Mouse (Mus musculus) myocyte (in vitro differentiated cells): ENCODE data around the gene Gm3252. TPM values are rescaled to one million over a fixed set of nuclear protein-coding genes. Genes with fewer than 3 reads are reported as not detected.
"Not testable (repeated sequence)": the region's sequence is repeated elsewhere in the genome, so short reads cannot be mapped to it uniquely, and the experiment has no call there.

Experiments used
- H3K27me3 ChIP-seq: one replicate; pipeline ENCODE4 v1.6.1; 2011; ENCODE audit not compliant: control insufficient read depth, insufficient read depth, insufficient read length
- H3K36me3 ChIP-seq: one replicate; pipeline ENCODE4 v1.6.1; 2011; ENCODE audit not compliant: control insufficient read depth, insufficient read depth
- H3K4me2 ChIP-seq: one replicate; pipeline ENCODE4 v1.6.1; 2011; ENCODE audit warnings: low read depth, control low read depth
- H3K4me3 ChIP-seq: one replicate; pipeline ENCODE4 v1.5.1; 2011; ENCODE audit warnings: mild to moderate bottlenecking, control low read depth, moderate library complexity
- H3K79me2 ChIP-seq: one replicate; pipeline ENCODE4 v1.6.1; 2011; ENCODE audit not compliant: control insufficient read depth, insufficient read depth
- H3ac ChIP-seq: one replicate; pipeline ENCODE4 v1.6.1; 2011; ENCODE audit not compliant: control insufficient read depth, insufficient read length
- polyA plus RNA-seq: library from polyadenylated mRNA; unstranded; fragments of >200 nt; fragmentation: generic; extraction: Trizol; gene quantifications from one replicate; pipeline ENCODE4 v1.2.1, GENCODE M21; 2012; ENCODE audit warnings: missing spikeins

Gm3252 gene
- not detected for polyA plus RNA-seq

GRCm38 (mm10) chr14:4726038-4726880 is at the start of gene Gm3252:
TSS of gene Gm3252 (plus strand) at chr14:4726775.
- not testable (repeated sequence) for H3K4me2 ChIP-seq, H3K36me3 ChIP-seq, H3K79me2 ChIP-seq, H3K4me3 ChIP-seq, H3K27me3 ChIP-seq, H3ac ChIP-seq

- not testable (repeated sequence) for H3K4me2 ChIP-seq
These were observed 17.6 kb upstream of the Gm3252 start, which contains the start of gene Gm7876 for GRCm38 (mm10) chr14:4708938-4709337. TSS of gene Gm7876 (plus strand) at chr14:4709238.

GRCm38 (mm10) chr14:4776037-4776436 is 49.5 kb downstream of the Gm3252 start, which contains the start of gene Gm9602:
TSS of gene Gm9602 (plus strand) at chr14:4776337.
- H3K4me3 ChIP-seq, H3K36me3 ChIP-seq, H3K27me3 ChIP-seq, H3K4me2 ChIP-seq, H3K79me2 ChIP-seq, H3ac ChIP-seq: not testable (repeated sequence)

More at GRCm38 (mm10) chr14:4708938-4709337, 17.6 kb upstream of the Gm3252 start, which contains the start of gene Gm7876:
- H3K27me3 ChIP-seq, H3K36me3 ChIP-seq, H3K4me3 ChIP-seq, H3K79me2 ChIP-seq, H3ac ChIP-seq: not testable (repeated sequence)

Other genes with a start within 250 kb of the Gm3252 start
- gene Gm3182, start 245.0 kb upstream of the Gm3252 start, polyA plus RNA-seq = not detected
- not detected for gene Gm3047, start 171.4 kb upstream of the Gm3252 start, polyA plus RNA-seq
- not detected for gene Gm8159, start 94.4 kb upstream of the Gm3252 start, polyA plus RNA-seq
- not detected for gene Gm3239, start 62.6 kb upstream of the Gm3252 start, polyA plus RNA-seq
- gene Gm7876, start 17.5 kb upstream of the Gm3252 start, polyA plus RNA-seq = not detected
- not detected for gene Gm9602, start 49.6 kb downstream of the Gm3252 start, polyA plus RNA-seq
- gene Gm3269, start 111.3 kb downstream of the Gm3252 start, polyA plus RNA-seq = not detected
- gene Gm3264, start 128.8 kb downstream of the Gm3252 start, polyA plus RNA-seq = not detected
- not detected for gene Gm3278, start 165.6 kb downstream of the Gm3252 start, polyA plus RNA-seq